Mouse (Mus musculus): ENCODE results near the gene Ppp4r1.

The Ppp4r1 gene

GRCm38 (mm10) chr17:65782551-65783141 is at the start of gene Ppp4r1:
Ppp4r1 (plus strand) TSS chr17:65782573.
- peak; percentile 93 for DNase-seq (ENCODE audit: low spot score)

- DNase-seq (ENCODE audit: low spot score) = no peak
Measured at GRCm38 (mm10) chr17:65732666-65733065, 49.7 kb upstream of the Ppp4r1 start.

- no peak for DNase-seq (ENCODE audit: low spot score)
Measured at GRCm38 (mm10) chr17:65735088-65735487, 47.3 kb upstream of the Ppp4r1 start.

- peak; percentile 72 for DNase-seq (ENCODE audit: low spot score)
Measured at GRCm38 (mm10) chr17:65737175-65737574, 45.2 kb upstream of the Ppp4r1 start.

GRCm38 (mm10) chr17:65737622-65738021 is 44.8 kb upstream of the Ppp4r1 start:
- DNase-seq (ENCODE audit: low spot score) = peak; percentile 89

GRCm38 (mm10) chr17:65739874-65740725 is 42.3 kb upstream of the Ppp4r1 start:
- no peak for DNase-seq (ENCODE audit: low spot score)

GRCm38 (mm10) chr17:65741565-65741964 is 40.8 kb upstream of the Ppp4r1 start:
- no peak for DNase-seq (ENCODE audit: low spot score)

GRCm38 (mm10) chr17:65742245-65742905 is 40.0 kb upstream of the Ppp4r1 start:
- no peak for DNase-seq (ENCODE audit: low spot score)

- no peak for DNase-seq (ENCODE audit: low spot score)
Measured at GRCm38 (mm10) chr17:65742969-65743368, 39.4 kb upstream of the Ppp4r1 start.

- DNase-seq (ENCODE audit: low spot score) = no peak
Measured at GRCm38 (mm10) chr17:65743664-65744330, 38.6 kb upstream of the Ppp4r1 start.

- no peak for DNase-seq (ENCODE audit: low spot score)
Measured at GRCm38 (mm10) chr17:65746314-65746713, 36.1 kb upstream of the Ppp4r1 start.

GRCm38 (mm10) chr17:65748997-65749396 is 33.4 kb upstream of the Ppp4r1 start:
- DNase-seq (ENCODE audit: low spot score) = no peak

- no peak for DNase-seq (ENCODE audit: low spot score)
Measured at GRCm38 (mm10) chr17:65749803-65750202, 32.6 kb upstream of the Ppp4r1 start.

- DNase-seq (ENCODE audit: low spot score) = no peak
Measured at GRCm38 (mm10) chr17:65750301-65750700, 32.1 kb upstream of the Ppp4r1 start.

- no peak for DNase-seq (ENCODE audit: low spot score)
Measured at GRCm38 (mm10) chr17:65753130-65753529, 29.2 kb upstream of the Ppp4r1 start.

- no peak for DNase-seq (ENCODE audit: low spot score)
Measured at GRCm38 (mm10) chr17:65755857-65756256, 26.5 kb upstream of the Ppp4r1 start.

- peak; percentile 82 for DNase-seq (ENCODE audit: low spot score)
Measured at GRCm38 (mm10) chr17:65757150-65757549, 25.2 kb upstream of the Ppp4r1 start.

- no peak for DNase-seq (ENCODE audit: low spot score)
Measured at GRCm38 (mm10) chr17:65763221-65763620, 19.2 kb upstream of the Ppp4r1 start.

- DNase-seq (ENCODE audit: low spot score) = no peak
Measured at GRCm38 (mm10) chr17:65768486-65768885, 13.9 kb upstream of the Ppp4r1 start.

- no peak for DNase-seq (ENCODE audit: low spot score)
Measured at GRCm38 (mm10) chr17:65770982-65771915, 11.1 kb upstream of the Ppp4r1 start.
